ENCODE assay signal across 1 mouse cellular context in the genomic region with DNA sequence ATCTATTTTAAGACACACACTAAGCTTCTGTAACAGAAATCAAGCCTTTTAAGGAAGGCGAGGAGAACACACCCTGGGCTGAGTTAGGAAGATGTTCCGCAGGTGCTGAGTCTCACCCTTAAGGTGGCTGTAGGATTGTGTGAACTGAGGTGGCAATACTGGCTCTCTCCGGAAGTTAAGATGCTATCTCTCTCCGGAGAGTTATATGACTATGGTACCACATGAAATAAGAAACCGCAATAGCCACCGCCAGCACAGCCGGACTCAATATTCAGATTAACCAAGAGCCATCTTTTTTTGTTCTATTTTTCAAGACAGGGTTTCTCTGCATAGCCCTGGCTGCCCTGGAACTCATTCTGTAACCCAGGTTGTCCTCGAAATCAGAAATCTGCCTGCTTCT.
TF ChIP-seq lines count a peak whose summit lies in the region.

No protein-coding gene starts in this region.

TF ChIP-seq in CH12.LX, 34 proteins besides CTCF, POLR2A, EP300 and RAD21:
- TF ChIP-seq MAZ (IDR thresholded peaks at IDR 0.05; ENCODE audit: low read depth, low read length): no peak
- TF ChIP-seq ZKSCAN1 (IDR thresholded peaks at IDR 0.05; ENCODE audit: borderline replicate concordance, low read depth, low read length): no peak
- no peak for TF ChIP-seq NELFE (IDR thresholded peaks at IDR 0.05; ENCODE audit: low read depth, low read length)
- TF ChIP-seq CHD2 (IDR thresholded peaks at IDR 0.05; ENCODE audit: low read length): no peak
- TF ChIP-seq NRF1 (IDR thresholded peaks at IDR 0.05; ENCODE audit: low read depth, low read length): no peak
- no peak for TF ChIP-seq USF1 (IDR thresholded peaks at IDR 0.05; ENCODE audit: low read depth, low read length)
- TF ChIP-seq JUN (IDR thresholded peaks at IDR 0.05; ENCODE audit: insufficient read depth, low read depth, low read length): no peak
- TF ChIP-seq ELF1 (IDR thresholded peaks at IDR 0.05; ENCODE audit: low read depth, low read length): no peak
- no peak for TF ChIP-seq TBP (conservative IDR thresholded peaks at IDR 0.05; ENCODE audit: low read depth, low read length)
- TF ChIP-seq ZMIZ1 (IDR thresholded peaks at IDR 0.05; ENCODE audit: low read depth, low read length): no peak
- TF ChIP-seq MXI1 (IDR thresholded peaks at IDR 0.05; ENCODE audit: low read depth, low read length): no peak
